Mouse (Mus musculus) c-Kit-negative CD71-positive TER-119-positive erythroid progenitor cells, embryonic 14.5 days (primary cell): ENCODE results near the gene Mxra7.
A peak's percentile ranks its signal among the peaks of the same experiment; 100 is the strongest.
"Not testable (repeated sequence)": the region's sequence is repeated elsewhere in the genome, so short reads cannot be mapped to it uniquely, and the experiment has no call there.

Experiments used
- DNase-seq: peaks from one replicate; pipeline ENCODE4 v3.0.0-alpha.2; 2013; ENCODE audit warnings: low read depth, low spot score

Gene Mxra7

GRCm38 (mm10) chr11:116847187-116848085 lies 19.6 kb upstream of the Mxra7 start:
- no peak for DNase-seq

- DNase-seq: no peak
Measured at GRCm38 (mm10) chr11:116846593-116847181, 18.8 kb upstream of the Mxra7 start.

GRCm38 (mm10) chr11:116843261-116844233 lies 15.7 kb upstream of the Mxra7 start, which contains the start of the genes Mettl23 and Jmjd6:
Mettl23 (plus strand) TSS chr11:116843278.
Jmjd6 (minus strand) TSS chr11:116843449.
- peak; percentile 92 for DNase-seq

GRCm38 (mm10) chr11:116842531-116843260 lies 14.8 kb upstream of the Mxra7 start:
- peak; percentile 53 for DNase-seq

- no peak for DNase-seq
Measured at GRCm38 (mm10) chr11:116840748-116841147, 12.9 kb upstream of the Mxra7 start.

GRCm38 (mm10) chr11:116839601-116840000 lies 11.8 kb upstream of the Mxra7 start:
- no peak for DNase-seq

GRCm38 (mm10) chr11:116838936-116839335 lies 11.1 kb upstream of the Mxra7 start:
- no peak for DNase-seq

GRCm38 (mm10) chr11:116837441-116837840 lies 9.6 kb upstream of the Mxra7 start:
- no peak for DNase-seq

GRCm38 (mm10) chr11:116836283-116836682 lies 8.4 kb upstream of the Mxra7 start:
- no peak for DNase-seq

GRCm38 (mm10) chr11:116834954-116835353 lies 7.1 kb upstream of the Mxra7 start:
- no peak for DNase-seq

- DNase-seq: no peak
Measured at GRCm38 (mm10) chr11:116832172-116832685, 4.4 kb upstream of the Mxra7 start.

GRCm38 (mm10) chr11:116826550-116827504 lies 1.0 kb downstream of the Mxra7 start:
- DNase-seq: no peak

- no peak for DNase-seq
Measured at GRCm38 (mm10) chr11:116825230-116825629, 2.6 kb downstream of the Mxra7 start.

GRCm38 (mm10) chr11:116823885-116824284 lies 4.0 kb downstream of the Mxra7 start:
- DNase-seq: not testable (repeated sequence)

- DNase-seq: no peak
Measured at GRCm38 (mm10) chr11:116823255-116823654, 4.6 kb downstream of the Mxra7 start.

- no peak for DNase-seq
Measured at GRCm38 (mm10) chr11:116822626-116823025, 5.2 kb downstream of the Mxra7 start.

- no peak for DNase-seq
Measured at GRCm38 (mm10) chr11:116822215-116822614, 5.6 kb downstream of the Mxra7 start.

- DNase-seq: no peak
Measured at GRCm38 (mm10) chr11:116821057-116821940, 6.5 kb downstream of the Mxra7 start.
